Mouse (Mus musculus): Measurements from ENCODE around the gene Ikzf1.

The Ikzf1 gene

DNA sequence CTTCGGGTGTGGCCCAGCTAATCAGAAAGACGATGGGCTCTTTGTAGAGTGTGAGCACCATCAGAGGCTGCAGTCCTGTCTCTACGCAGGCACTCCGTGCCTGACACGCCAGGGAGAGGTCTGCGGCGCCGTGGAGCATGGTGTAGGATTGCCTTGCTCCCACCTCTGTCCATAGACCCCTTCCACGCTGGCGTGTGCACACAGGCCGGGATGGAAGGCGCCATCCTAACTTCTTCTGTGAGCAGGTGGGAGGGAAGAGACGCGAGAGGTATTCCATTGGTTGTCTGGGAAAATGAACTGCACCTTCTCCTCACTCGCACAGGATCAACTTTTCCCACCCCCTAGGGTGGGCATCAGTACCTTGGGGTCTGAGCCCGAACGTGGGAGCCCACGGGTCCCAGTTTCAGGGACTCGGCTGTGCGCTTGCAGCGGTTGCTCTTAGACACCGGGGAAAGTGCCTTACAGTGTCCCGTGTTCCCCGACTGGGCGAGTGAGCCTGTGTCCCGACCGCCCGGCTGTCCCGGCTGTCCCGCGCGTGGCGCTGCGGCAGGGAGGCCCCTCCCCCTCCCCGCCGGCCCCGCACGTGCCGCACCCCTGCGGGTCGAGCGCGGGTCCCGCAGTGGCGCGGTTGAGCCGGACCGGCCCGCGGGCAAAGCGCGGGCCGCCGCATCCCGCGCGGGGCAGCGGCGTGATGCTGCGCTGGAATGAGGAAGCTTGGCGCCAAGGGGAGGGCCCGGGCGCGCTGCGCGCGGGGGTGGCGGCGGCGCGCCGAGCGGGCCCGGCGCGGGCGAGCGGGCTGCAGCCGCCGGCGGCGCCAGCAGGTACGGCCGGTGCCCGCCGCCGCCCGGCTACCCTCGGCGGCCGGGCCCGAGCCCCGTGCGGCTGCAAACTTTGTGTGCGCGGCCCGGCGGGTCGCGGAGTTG, at the start of gene Ikzf1:
Gene Ikzf1, plus strand, starts transcription at position 74 of the 923 bp plus-strand sequence.
- DNase-seq (ENCODE audit: low spot score in 2 of 2), result no peak

DNA sequence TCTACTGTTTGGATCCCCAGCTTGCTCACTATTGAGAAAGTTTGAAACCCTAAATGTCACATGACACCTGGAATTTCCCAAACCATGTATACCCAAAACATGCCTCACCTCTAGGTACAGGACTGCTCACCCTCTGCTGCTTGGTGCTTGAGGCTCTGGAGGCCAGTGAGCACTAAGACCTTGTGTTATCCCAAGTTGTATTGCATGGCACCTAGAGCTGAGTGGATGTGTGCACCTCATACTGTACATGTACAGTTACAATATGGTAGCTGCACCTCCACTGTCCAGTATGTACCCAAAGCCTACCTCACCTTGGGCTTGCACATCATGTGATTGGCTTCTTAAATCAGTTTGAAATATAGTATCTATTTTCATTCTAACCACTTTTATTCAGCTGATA, 40.5 kb upstream of the Ikzf1 start:
- no peak for DNase-seq (ENCODE audit: low spot score in 2 of 2)

DNA sequence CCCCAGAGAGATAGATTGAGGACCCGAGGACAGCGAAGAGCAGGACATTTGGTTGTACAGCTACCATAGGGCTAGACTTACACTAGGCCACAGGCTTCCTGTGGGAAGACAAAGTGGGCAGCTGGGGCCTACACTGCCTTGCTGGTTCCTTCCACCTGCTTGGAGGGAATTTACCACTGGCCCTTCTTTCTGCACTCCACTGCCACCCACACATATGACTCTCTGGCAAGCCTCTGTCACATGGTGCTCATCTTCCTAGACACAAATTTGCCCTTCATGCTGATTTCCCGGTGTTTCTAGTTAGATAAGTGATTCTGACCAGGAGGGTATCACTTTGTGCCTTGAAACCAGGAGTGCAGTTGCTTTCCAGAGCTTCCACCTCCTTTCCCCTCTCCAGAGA, 28.4 kb upstream of the Ikzf1 start:
- no peak for DNase-seq (ENCODE audit: low spot score in 2 of 2)

DNA sequence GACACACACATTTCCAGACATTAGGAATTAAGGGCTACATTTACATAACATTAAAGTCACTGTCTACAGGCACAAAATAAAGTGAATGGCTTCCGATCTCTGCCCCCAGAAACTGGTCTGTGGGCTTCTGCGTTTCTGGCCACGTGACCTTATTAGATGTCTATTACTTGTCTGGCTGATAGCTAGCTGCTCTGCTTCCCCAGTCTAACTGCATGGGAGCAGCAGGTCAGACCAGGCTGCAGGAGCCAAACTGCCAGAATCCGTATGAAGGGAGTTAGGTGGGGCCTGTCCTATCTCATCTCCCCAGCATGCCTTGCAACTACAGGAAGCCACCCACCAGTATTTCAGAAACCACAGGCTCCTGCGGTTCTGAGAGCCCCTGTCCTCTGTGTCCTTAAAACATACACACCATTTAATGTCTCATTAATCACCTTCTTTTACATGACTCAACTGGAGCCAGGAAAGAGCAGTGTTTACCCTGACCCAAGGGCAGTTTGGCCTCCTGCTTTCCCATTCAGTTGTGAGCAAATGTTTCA, 27.7 kb upstream of the Ikzf1 start:
- DNase-seq (ENCODE audit: low spot score in 2 of 2), result no peak

DNA sequence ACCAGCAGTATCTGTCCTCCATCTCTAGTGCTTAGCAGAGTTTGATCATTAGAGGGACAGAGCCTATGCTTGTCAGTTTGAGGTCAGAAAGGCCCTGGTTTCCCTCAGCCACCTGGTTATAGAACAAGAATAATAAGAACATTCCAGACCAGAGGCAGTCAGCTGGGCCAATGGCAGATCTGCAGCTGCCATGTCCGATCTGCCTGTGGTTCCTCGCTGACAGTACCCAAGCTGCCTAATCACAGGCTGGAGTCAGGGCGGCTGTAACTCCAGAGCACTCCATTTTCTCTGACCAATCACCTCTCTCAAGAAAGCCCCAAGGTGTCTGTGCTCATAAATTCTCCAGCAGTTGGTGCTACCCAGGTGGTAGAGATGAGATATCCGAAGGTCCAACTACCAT, 27.2 kb upstream of the Ikzf1 start:
- no peak for DNase-seq (ENCODE audit: low spot score in 2 of 2)

DNA sequence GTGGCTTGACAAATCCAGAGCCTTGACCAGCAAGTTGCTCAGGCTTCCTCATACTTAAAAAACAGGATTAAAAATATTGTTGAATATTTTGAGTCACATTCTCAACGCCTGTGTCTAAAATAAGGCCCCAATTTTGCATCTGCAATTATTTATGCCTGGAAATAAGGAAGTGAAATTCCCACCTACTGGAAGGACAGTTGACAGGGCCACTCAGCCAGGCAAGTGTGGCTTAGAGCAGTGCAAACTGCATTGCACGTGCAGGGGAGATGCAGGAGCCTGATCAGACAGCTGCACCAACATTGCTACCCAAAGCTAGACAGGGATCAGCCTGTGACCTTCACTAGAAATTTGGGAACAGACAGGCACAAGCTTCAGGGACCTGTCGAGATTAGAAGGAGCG, 26.0 kb upstream of the Ikzf1 start:
- no peak for DNase-seq (ENCODE audit: low spot score in 2 of 2)

DNA sequence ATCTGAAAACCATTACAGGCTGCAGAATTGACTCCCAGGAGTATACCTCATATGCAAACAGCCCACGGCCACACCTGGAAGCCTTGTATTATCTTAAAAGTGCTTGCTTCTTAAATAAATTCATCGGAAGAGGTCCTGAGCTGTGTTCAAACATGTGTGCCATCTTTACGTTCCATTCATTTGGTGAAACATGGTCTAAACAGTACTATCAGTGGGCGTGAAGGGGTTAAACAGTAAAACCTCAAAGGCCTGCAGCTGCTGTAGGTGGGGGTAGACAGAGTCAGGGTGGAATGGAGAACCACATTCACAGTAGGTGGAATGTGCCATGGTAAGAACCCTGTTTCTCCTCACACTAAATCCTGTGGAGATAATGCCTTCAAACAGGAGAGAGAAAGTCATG, 24.2 kb upstream of the Ikzf1 start:
- DNase-seq (ENCODE audit: low spot score in 2 of 2), result no peak

DNA sequence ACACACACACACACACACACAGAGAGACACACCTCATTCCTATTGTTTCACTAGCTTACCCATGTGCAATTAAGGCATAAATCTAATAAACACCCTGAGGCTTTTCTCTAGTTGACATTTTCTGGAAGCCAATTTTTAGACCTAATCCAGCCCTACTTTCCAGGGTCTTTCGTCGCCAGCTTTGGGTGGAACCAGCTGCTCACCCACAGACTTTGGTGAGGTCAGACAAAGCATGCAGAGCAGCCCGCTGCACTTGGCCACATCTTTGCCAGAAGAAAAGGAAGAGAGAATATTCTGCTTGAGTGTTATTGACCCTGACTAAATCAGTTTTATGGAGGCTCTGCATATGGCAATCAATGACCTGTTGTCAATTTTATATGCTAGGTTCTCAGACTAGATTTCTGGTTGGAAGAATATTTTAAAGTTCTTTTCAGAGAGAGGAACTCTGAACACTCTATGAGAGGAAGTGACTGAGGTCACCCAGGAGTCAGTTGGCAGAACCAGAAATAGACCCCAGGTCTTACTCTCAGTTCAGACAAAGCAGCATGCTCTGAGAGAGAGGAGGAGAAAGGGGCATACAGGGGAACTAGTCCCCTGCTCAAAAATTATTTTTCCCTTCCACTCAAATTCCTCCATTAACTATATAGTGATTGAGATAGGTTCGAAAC, 17.4 kb upstream of the Ikzf1 start:
- no peak for DNase-seq (ENCODE audit: low spot score in 2 of 2)

DNA sequence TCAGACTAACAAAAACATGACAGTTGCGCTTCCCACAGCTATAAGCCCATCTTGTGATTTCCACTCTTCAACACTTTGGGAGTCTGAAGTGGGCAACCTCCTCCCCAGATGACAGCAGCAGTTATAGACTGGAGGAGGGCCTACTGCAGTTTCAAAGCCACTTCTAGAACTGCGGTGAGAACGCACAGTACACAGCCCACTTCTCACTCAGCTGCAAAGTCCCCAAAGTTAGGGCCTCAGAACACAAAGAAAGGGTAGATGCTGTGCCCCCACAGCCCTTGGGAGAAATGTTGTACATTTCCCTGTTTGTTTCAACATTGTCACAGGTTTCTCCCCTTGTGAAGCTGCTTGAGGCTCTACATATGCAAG, 16.9 kb upstream of the Ikzf1 start:
- no peak for DNase-seq (ENCODE audit: low spot score in 2 of 2)

DNA sequence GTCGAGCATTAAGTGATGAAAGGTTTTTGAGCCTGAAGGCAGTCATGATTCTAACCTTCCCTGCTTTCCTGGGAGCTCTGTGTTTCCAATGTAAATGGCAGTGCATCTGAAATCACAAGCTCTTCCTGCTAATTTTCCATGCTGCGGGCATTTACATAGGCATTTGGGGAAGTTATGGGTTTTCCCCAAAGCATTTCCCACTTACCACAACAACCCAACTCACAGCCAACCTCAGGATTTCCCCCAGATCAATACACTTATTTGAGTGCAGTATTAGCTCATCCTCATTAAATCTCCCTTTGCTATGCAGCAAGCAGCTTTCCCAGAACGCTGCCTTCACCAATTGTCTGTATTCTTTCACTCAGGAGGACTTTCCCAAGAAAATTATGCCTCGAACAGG, 11.8 kb upstream of the Ikzf1 start:
- no peak for DNase-seq (ENCODE audit: low spot score in 2 of 2)

DNA sequence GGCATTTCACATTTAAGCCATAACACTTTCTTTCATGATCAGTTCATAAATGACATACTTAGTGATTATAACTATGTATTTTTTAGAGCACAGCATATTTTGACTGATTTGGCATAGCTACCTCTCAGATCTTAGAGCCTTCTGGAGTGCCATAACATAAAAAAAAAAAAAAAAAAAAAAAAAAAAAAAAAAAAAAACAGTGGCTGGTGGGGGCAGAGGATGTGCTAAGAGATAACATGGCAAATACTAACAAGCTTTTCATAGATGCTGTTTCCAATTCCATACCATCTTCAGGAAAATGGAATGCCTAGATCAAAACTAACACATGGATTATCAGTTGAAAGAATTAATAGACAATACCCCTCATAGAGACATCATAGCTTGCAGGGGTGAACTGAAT, 9.7 kb upstream of the Ikzf1 start:
- no peak for DNase-seq (ENCODE audit: low spot score in 2 of 2)

DNA sequence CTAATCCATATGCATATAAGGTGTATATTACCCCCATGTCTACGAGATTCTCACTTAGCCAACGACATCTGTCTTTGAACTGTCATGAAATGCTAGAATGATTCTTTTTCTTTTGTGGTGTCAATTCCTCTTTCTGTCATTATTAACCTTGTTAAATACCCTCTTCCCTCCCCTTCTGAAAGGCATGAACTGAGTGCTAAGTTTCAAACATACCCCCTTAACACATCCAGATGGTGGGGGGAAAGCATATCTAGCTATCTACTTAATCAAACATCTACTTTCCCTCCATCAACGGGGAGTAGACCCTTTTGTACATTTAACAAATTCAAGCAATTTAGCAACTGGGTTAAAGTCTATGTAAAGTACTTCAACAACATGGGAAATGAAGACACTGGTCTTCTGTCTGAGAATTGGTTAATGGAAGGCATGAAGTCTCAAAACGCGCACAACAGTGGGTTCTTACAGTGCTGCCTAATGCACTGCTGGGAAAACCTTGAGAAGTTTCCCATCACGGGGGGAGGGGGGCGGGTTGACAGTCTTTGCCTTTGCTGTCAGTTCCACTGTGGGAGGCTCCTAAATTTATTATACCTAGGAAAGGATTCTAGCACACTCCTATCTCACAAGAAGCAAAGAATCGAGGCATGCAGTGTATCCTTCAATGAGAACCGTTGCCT, 8.6 kb upstream of the Ikzf1 start:
- no peak for DNase-seq (ENCODE audit: low spot score in 2 of 2)

DNA sequence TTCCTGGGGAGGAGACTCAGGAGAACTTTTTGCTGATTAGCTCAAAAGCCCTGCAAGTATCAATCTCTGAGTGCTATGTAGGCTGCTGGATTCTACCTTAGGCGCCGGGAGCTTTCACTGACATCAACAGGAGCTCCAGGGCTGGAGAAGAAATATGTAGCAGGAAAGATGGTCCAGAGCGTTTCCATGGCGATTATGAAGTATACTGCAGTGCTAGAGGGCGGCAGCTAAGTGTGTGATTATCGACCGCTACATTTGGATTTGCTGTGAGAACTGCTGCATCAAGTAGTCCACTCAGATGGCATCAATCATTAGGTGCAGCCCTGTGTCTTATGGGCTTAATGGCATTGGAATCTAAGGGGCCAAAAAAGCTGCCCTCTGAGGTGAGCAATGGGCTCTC, 7.6 kb upstream of the Ikzf1 start:
- DNase-seq (ENCODE audit: low spot score in 2 of 2), result no peak

DNA sequence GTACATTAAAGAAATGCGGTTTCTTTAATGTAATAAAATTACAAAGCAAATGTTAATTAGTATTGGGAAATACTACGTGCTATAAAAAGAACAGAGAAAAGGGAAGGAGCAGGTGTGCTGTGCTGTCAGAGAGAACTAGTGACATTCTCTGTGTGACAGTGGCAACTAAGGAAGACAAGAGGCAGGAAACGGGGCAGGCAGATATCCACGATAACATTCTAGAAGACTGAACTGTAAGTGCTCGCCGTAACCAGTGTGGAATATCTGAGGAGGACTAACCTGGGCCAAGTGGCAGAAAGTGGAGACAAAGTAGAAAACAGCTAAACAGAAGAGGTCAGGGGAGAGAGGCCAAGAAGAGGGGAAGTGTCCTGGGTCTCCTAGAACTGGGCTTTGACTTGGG, 5.8 kb upstream of the Ikzf1 start:
- no peak for DNase-seq (ENCODE audit: low spot score in 2 of 2)

DNA sequence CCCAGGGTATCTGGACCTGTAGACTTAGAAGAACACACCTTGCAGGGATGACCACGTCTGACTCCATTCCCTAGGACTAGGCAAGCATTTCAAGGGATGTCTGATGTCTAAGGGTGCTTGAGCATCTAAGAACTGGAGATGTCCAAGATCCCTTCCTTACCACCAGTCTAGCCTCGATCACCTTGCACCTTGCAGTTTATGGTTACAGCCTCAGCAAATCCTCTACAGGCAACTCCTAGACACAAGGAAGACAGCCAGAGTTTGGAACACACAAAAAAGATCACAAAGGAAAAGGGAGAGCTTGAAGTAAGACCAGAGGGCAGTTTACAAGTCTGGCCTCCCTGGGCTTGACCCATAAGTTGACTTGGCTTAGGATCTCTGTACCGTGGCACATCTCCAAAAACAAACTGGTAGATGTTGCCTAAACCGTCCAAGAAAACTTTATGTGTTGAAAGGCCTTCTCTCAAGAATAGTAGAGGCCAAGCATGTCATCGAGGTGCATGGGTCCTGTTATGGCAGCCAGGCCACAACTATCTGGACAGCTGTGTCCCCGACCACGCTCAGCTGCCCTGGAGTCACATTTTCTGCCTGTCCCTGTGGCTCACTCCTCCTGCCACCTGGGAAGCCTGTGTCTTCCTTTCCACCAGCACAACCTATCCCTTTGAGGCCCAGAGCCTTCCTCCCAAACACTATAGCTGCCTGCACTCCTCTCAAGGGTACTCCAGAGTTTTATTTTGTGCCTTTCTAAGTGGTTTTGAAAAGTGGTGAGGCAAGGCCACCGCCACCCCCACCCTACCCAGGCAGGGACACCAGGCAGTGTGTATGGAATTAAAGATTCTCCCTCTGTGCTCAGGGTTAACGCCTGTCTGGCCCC, 510 bp upstream of the Ikzf1 start:
- DNase-seq (ENCODE audit: low spot score in 2 of 2), result no peak

DNA sequence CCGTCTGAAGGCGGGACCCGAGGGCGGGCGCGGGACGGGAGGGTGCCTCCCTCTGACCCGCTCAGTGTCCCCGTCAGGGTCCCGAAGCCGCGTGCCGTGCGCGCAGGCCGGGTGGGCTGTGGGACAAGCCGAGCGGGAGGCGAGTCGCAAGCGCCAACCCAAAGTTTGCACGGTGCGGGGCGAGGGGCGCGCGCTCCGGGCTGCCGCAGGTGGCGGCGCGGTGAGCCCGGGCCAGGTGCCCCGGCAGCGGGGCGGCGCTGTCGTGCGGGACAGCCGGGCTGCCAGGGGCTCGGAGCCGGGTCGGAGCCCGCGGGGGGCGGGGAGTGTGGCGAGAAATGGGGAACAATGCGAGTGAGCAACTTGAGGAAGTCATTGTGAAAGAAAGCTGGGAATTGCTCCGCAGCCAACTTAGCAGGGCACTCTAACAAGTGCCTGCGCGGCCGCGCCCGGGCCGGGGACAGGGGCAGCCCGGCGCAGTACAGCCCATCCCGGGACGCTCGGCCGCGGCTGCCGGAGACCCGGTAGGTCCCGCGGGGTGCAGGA, 1.1 kb downstream of the Ikzf1 start:
- DNase-seq (ENCODE audit: low spot score in 2 of 2), result peak; percentile 20 to 28

DNA sequence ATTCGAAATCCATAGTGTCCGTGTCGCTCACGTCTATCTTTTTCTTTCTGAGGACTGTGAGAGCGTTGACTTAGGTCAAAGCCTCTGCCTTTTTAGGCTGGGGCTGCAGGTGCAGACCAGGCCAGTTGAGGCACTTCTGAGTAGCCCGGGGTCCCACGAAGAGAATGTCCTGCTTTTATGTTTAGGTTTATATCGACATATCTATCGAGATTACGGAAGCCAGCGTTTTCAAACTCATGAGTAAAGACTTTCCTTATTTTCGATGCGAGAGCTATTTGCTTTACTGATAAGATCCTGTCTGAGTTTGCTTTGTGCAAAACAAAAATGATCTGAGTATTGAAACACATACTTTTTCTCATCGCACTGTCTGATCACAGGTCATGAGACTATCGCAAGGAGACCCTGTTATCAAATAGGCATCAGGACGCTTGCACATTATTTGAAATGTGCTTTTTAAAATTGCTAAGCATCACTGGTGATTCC, 1.8 kb downstream of the Ikzf1 start:
- DNase-seq (ENCODE audit: low spot score in 2 of 2), result no peak

DNA sequence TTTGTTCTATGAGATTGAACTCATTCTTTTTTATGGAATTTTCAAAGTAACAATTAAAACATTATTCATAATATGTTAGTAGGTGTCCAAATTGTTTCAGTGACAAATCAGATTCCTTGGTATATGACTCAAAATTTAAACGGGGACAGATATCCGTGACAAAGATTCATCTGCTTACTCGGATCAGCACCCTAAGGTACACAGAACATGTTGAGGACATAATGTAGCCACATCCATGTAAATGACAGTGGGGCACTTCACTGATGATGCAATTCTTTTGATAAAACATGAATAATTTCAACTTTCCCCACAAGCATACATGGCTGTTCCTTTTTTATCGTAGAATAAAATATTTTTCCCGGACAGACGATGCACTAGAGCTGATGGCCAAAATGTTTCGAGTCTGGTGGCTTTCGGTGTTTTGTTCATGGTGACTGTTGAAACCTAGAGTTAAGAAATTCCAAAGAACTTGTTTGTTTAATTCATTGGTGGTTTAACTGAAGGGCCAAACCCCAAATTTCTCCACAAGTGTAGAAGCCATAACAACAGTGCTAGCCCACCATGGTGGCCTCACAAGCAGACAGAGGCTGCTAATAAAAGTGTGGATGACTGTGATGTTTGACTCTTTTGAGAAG, 2.9 kb downstream of the Ikzf1 start:
- DNase-seq (ENCODE audit: low spot score in 2 of 2), result no peak

DNA sequence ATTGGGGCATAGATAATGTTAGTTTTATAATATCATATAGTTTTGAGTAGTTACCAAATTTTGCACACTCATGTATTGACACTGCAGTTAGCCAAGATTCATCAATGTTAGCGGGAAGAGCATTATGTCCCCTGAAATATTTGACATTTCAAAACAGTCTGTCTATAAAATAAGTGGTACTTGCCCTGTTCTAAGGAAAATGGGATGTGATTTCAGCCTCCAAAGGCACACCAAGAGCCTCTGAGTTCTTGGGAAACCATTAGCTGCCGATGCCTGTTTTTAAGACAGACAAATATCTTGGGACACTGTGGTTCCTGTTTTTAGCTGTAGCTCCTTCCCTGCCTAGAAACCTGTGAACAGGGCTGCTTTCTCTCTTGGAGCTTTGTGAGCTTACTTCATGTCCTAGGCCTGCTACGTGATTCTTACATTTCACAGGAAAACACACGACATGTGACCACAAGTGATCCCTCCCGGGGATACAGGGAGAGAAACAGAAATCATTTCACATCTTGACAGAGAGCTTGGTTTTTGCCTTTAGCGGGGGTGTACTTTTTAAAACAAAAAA, 4.0 kb downstream of the Ikzf1 start:
- DNase-seq (ENCODE audit: low spot score in 2 of 2), result no peak

DNA sequence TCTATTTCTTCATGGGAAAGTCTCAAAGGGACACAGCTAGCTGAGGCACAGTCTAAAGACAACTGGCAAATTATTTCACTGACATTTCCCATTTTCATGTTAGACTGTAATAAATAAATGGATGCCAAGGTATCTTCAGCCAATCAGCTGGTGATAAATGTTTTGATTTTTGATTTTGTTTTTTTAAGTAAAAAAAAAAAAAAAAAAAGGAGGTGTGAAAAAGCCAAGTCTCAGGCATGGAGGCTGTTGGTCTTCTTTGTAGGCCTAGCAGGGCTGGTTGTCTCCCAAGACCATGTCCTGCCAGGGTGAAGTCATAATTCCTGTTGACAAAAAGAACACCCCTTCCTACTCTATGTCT, 4.9 kb downstream of the Ikzf1 start:
- DNase-seq (ENCODE audit: low spot score in 2 of 2), result no peak

All from urinary bladder, adult 18-20 months (tissue).